Mouse (Mus musculus): ENCODE results near the gene Epha2.

DNA sequence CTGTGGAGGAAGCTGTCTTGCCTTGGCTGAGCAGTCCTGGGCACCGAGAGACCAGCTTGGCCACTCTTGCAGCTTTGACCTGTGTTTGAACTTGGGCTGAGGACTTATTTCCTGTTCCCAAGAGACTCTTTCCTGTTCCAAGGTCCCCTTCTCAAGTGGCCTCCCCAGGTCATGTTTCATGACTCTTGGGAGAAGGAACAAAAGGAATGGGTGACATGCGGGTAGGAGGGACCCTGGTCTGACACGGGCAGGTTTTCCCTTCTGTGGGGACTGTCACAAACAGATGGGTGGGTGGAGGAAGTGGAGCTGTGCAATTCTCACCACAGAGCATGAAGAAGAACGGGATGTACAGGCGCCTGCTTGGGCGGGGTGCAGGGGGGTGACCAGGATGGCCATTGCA is 29.3 kb upstream of the Epha2 start:
- TF ChIP-seq CTCF (IDR thresholded peaks at IDR 0.05; ENCODE audit: borderline replicate concordance, extremely low read depth, insufficient read depth, insufficient read length) (no peak), POLR2A (IDR thresholded peaks at IDR 0.05; ENCODE audit: borderline replicate concordance, extremely low read depth, insufficient read depth, insufficient read length, poor library complexity, severe bottlenecking) (no peak)

Measured in brain, embryonic 14.5 days (tissue).